Mouse (Mus musculus): ENCODE data around the gene Calr3. TPM values are rescaled to one million over a fixed set of nuclear protein-coding genes. Genes with fewer than 3 reads are reported as not detected.

The Calr3 gene
- total RNA-seq, 2 experiments from 2014 or later: 1.4 to 1.6 TPM

Small RNA genes within 50 kb of the gene (microRNA-seq; reads per million reads assigned to microRNA genes)
- gene Mir7068: 3.3 to 4.5 reads per million in 2 experiments

Other genes with a start within 250 kb of the Calr3 start
- gene Cib3, start 231.0 kb downstream of the Calr3 start, total RNA-seq (2021): not detected
- not detected for gene Gm11034, start 230.2 kb downstream of the Calr3 start, total RNA-seq (2021)
- gene Fam32a, start 224.1 kb downstream of the Calr3 start, total RNA-seq (2021): 10 to 100 TPM; 25.4 to 26.5 TPM
- gene Ap1m1, start 203.9 kb downstream of the Calr3 start, total RNA-seq (2021): 10 to 100 TPM; 66.5 to 71.7 TPM
- gene Gm10282, start 138.6 kb downstream of the Calr3 start, total RNA-seq (2021): 10 to 100 TPM; 34.9 to 36.3 TPM
- 10 to 100 TPM; 65.3 to 68.2 TPM for gene Klf2, start 124.8 kb downstream of the Calr3 start, total RNA-seq (2021)
- 10 to 100 TPM; 56.8 to 60.0 TPM for gene Eps15l1, start 22.4 kb downstream of the Calr3 start, total RNA-seq (2021)
- gene 1700030K09Rik, start within 50 bp of the Calr3 start, total RNA-seq (2021): 1 to 10 TPM; 5.4 to 8.2 TPM
- 10 to 100 TPM; 55.6 to 64.5 TPM for gene Cherp, start 31.4 kb upstream of the Calr3 start, total RNA-seq (2021)
- gene Slc35e1, start 48.7 kb upstream of the Calr3 start, total RNA-seq (2021): 10 to 100 TPM; 25.6 to 27.1 TPM
- 1 to 10 TPM; 8.6 TPM for gene Med26, start 104.4 kb upstream of the Calr3 start, total RNA-seq (2021)
- gene Smim7, start 127.2 kb upstream of the Calr3 start, total RNA-seq (2021): 100 to 1,000 TPM; 120 to 130 TPM
- gene Tmem38a, start 128.2 kb upstream of the Calr3 start, total RNA-seq (2021): 100 to 1,000 TPM; 213 to 221 TPM
- gene Nwd1, start 202.8 kb upstream of the Calr3 start, total RNA-seq (2021): 1 to 10 TPM; 2.1 to 2.4 TPM